Mouse (Mus musculus) limb, embryonic 14.5 days (tissue): ENCODE measurements around the gene Nup93. TPM values are rescaled to one million over a fixed set of nuclear protein-coding genes. Genes with fewer than 3 reads are reported as not detected.
"Not testable (repeated sequence)": the region's sequence is repeated elsewhere in the genome, so short reads cannot be mapped to it uniquely, and the experiment has no call there.

Source experiments
- ATAC-seq: fragments of 200-750 bp; cut with Nextera tagmentation; 2 replicates; pipeline ENCODE4 v1.8.0; 2017; ENCODE audit warnings: low read depth, moderate number of reproducible peaks, moderate TSS enrichment; ENCODE audit not compliant: low FRiP score
- DNase-seq: peaks from one replicate; pipeline ENCODE4 v3.0.0-alpha.2; 2015; ENCODE audit warnings: low spot score
- H3K27ac ChIP-seq: fragments of 300-500 bp; sonication (generic); replicated peaks from 2 replicates; pipeline ENCODE4 v1.5.1; 2014; ENCODE audit warnings: low read depth, mild to moderate bottlenecking, low read length, moderate library complexity, mixed read lengths
- H3K27me3 ChIP-seq: fragments of 300-500 bp; sonication (generic); 2 replicates; pipeline ENCODE4 v1.6.1; 2014; ENCODE audit warnings: low read length, mixed read lengths; ENCODE audit not compliant: control insufficient read depth, insufficient read depth
- H3K36me3 ChIP-seq: fragments of 300-500 bp; sonication (generic); 2 replicates; pipeline ENCODE4 v1.6.1; 2014; ENCODE audit warnings: mild to moderate bottlenecking, low read length, moderate library complexity, mixed read lengths; ENCODE audit not compliant: control insufficient read depth, insufficient read depth
- H3K4me1 ChIP-seq: fragments of 300-500 bp; sonication (generic); 2 replicates; pipeline ENCODE4 v1.6.1; 2014; ENCODE audit warnings: antibody characterized with exemption, low read length, mixed read lengths; ENCODE audit not compliant: control insufficient read depth, insufficient read depth
- H3K4me2 ChIP-seq: fragments of 300-500 bp; sonication (generic); replicated peaks from 2 replicates; pipeline ENCODE4 v1.6.1; 2014; ENCODE audit warnings: low read depth, mild to moderate bottlenecking, low read length, moderate library complexity; ENCODE audit not compliant: severe bottlenecking
- H3K4me3 ChIP-seq: fragments of 300-500 bp; sonication (generic); replicated peaks from 2 replicates; pipeline ENCODE4 v1.5.1; 2014; ENCODE audit warnings: low read length
- H3K9ac ChIP-seq: fragments of 300-500 bp; sonication (generic); 2 replicates; pipeline ENCODE4 v1.6.1; 2014; ENCODE audit warnings: mild to moderate bottlenecking, low read depth, low read length, moderate library complexity; ENCODE audit not compliant: severe bottlenecking
- H3K9me3 ChIP-seq: fragments of 300-500 bp; sonication (generic); 2 replicates; pipeline ENCODE4 v1.6.1; 2016; ENCODE audit warnings: low read length; ENCODE audit not compliant: control insufficient read depth
- POLR2A ChIP-seq: fragments of 200-500 bp; IDR thresholded peaks from 2 replicates; pipeline ENCODE4 v1.8.0; 2012; ENCODE audit warnings: inconsistent platforms, mild to moderate bottlenecking, moderate library complexity, borderline replicate concordance; ENCODE audit not compliant: insufficient read depth, insufficient read length; ENCODE audit errors: extremely low read depth
- WGBS: fragments of 180-500 bp; shearing (Covaris S2); extraction: QIAGEN DNeasy Blood & Tissue Kit; methylation state at CpG from one replicate; pipeline ENCODE4 v1.1.7; 2014; 5-methylcytosine and 5-hydroxymethylcytosine counted together
- polyA plus RNA-seq, 2 experiments: library from polyadenylated mRNA; depleted of rRNA in 1 of 2; stranded (reverse) in 1 of 2; unstranded in 1 of 2; fragments of >200 nt; fragmentation: Nextera tagmentation in 1 of 2; extraction: Ambion mirVana in 1 of 2; gene quantifications; 2 replicates each; pipeline versions ENCODE4 v1.2.1 to v1.2.3; 2012 to 2014

Nup93 gene
- polyA plus RNA-seq (2012; rRNA removed) (60.5 and 64.0 TPM in 2 replicates), polyA plus RNA-seq (2014; fragmentation: Nextera tagmentation; extraction: Ambion mirVana) (72.3 and 79.9 TPM in 2 replicates)

- Histone ChIP-seq H3K9me3 (no peaks in the 10 kb centered on the region), H3K4me1 (peaks cover 9% of the 10 kb centered on the region), H3K27ac (no peak within 1 kb of the TSS), H3K9ac (peak within 1 kb of the TSS; percentile 79), H3K4me2 (peak within 1 kb of the TSS; percentile 92), H3K27me3 (no peaks in the 10 kb centered on the region), H3K4me3 (peak within 1 kb of the TSS; percentile 82), H3K36me3 (no peaks in the 10 kb centered on the region)
- WGBS: under 1% methylated on average over 56 of the region's 68 CpGs
- DNase-seq: peak; percentile 98
- ATAC-seq: peak; percentile 98
- TF ChIP-seq POLR2A: no peak
Measured at GRCm38 (mm10) chr8:94214252-94215173, at the start of gene Nup93. Gene Nup93, plus strand, starts transcription at chr8:94214564.

- H3K9ac ChIP-seq, ATAC-seq, H3K4me1 ChIP-seq, H3K36me3 ChIP-seq, DNase-seq, H3K9me3 ChIP-seq, H3K27ac ChIP-seq, H3K4me2 ChIP-seq, H3K4me3 ChIP-seq, H3K27me3 ChIP-seq: not testable (repeated sequence)
- 62% methylated on average over 8 of the region's 8 CpGs for WGBS
Measured at GRCm38 (mm10) chr8:94165772-94166171, 48.6 kb upstream of the Nup93 start.

- peak overlapping the region; percentile 32; the same call in 1 of the 2 replicates for H3K4me2 ChIP-seq
- ATAC-seq: no peak
Measured at GRCm38 (mm10) chr8:94167244-94167643, 47.1 kb upstream of the Nup93 start.

GRCm38 (mm10) chr8:94169547-94169946, 44.8 kb upstream of the Nup93 start:
- no peak for ATAC-seq
- Histone ChIP-seq H3K9me3 (no peaks in the 10 kb centered on the region), H3K4me3 (no peak overlapping the region), H3K4me1 (peaks cover 19% of the 10 kb centered on the region), H3K27me3 (peaks cover 40% of the 10 kb centered on the region), H3K27ac (no peak overlapping the region), H3K4me2 (no peak overlapping the region), H3K9ac (no peak overlapping the region), H3K36me3 (no peaks in the 10 kb centered on the region)
- TF ChIP-seq POLR2A: no peak
- 72% methylated on average over 5 of the region's 5 CpGs for WGBS
- DNase-seq: no peak

More at GRCm38 (mm10) chr8:94167244-94167643, 47.1 kb upstream of the Nup93 start:
- H3K4me3 ChIP-seq: no peak overlapping the region
- WGBS: under 1% methylated on average over 6 of the region's 6 CpGs
- peak overlapping the region; percentile 36; the same call in 1 of the 2 replicates for H3K9ac ChIP-seq
- H3K27me3 ChIP-seq: peaks cover 17% of the 10 kb centered on the region
- no peak for TF ChIP-seq POLR2A
- peaks cover 10% of the 10 kb centered on the region; the same call in 1 of the 2 replicates for H3K4me1 ChIP-seq
- no peaks in the 10 kb centered on the region for H3K36me3 ChIP-seq
- peak; percentile 69 for DNase-seq
- H3K9me3 ChIP-seq: no peaks in the 10 kb centered on the region
- H3K27ac ChIP-seq: no peak overlapping the region

- H3K36me3 ChIP-seq: no peaks in the 10 kb centered on the region
- no peaks in the 10 kb centered on the region for H3K9me3 ChIP-seq
- H3K27ac ChIP-seq: no peak overlapping the region
- 37% methylated on average over 10 of the region's 10 CpGs for WGBS
- peaks cover 19% of the 10 kb centered on the region for H3K4me1 ChIP-seq
- H3K27me3 ChIP-seq: peaks cover 57% of the 10 kb centered on the region
- 0 out of 2 replicates have a peak overlapping the region, but pooled peaks have one; percentile 46 for H3K4me3 ChIP-seq
- no peak overlapping the region for H3K9ac ChIP-seq
- ATAC-seq: no peak
- DNase-seq: no peak
- TF ChIP-seq POLR2A: no peak
- peak overlapping the region; percentile 87; the same call in 1 of the 2 replicates for H3K4me2 ChIP-seq
Measured at GRCm38 (mm10) chr8:94171321-94171755, 43.0 kb upstream of the Nup93 start.
